Mouse (Mus musculus) lung, adult 2 months (tissue): ENCODE results near the gene Tdrd3.

Source experiments
- CTCF ChIP-seq: fragments of 200-500 bp; IDR thresholded peaks from 2 replicates; pipeline ENCODE4 v1.5.1; 2011; ENCODE audit warnings: mild to moderate bottlenecking, low read length, control low read depth; ENCODE audit not compliant: insufficient read depth
- POLR2A ChIP-seq: fragments of 200-500 bp; IDR thresholded peaks from 2 replicates; pipeline ENCODE4 v1.6.1; 2011; ENCODE audit warnings: low read depth, mild to moderate bottlenecking, control low read depth, low read length, borderline replicate concordance; ENCODE audit errors: extremely low read depth

GRCm38 (mm10) chr14:87435382-87435781 lies 18.9 kb downstream of the Tdrd3 start:
- no peak for TF ChIP-seq CTCF
- no peak for TF ChIP-seq POLR2A
